Mouse (Mus musculus) liver, embryonic 11.5 days (tissue): ENCODE results near the gene Zc3h18. TPM values are rescaled to one million over a fixed set of nuclear protein-coding genes. Genes with fewer than 3 reads are reported as not detected.

Experiments used
- ATAC-seq: fragments of 200-750 bp; cut with Nextera tagmentation; replicated peaks from 2 replicates; pipeline ENCODE4 v1.8.0; 2017; ENCODE audit warnings: moderate number of reproducible peaks, mild to moderate bottlenecking, moderate TSS enrichment, moderate library complexity; ENCODE audit not compliant: low FRiP score
- DNase-seq: peaks from one replicate; pipeline ENCODE4 v3.0.0-alpha.2; 2017; ENCODE audit warnings: low spot score
- H3K27ac ChIP-seq: fragments of 300-500 bp; sonication (generic); 2 replicates; pipeline ENCODE4 v1.5.1; 2014; ENCODE audit warnings: mild to moderate bottlenecking, low read depth, low read length, control low read depth
- H3K27me3 ChIP-seq: fragments of 300-500 bp; sonication (generic); replicated peaks from 2 replicates; pipeline ENCODE4 v1.6.1; 2014; ENCODE audit warnings: low read length, mixed read lengths; ENCODE audit not compliant: control insufficient read depth, insufficient read depth
- H3K36me3 ChIP-seq: fragments of 300-500 bp; sonication (generic); 2 replicates; pipeline ENCODE4 v1.6.1; 2014; ENCODE audit warnings: mild to moderate bottlenecking, low read length, moderate library complexity, mixed read lengths; ENCODE audit not compliant: control insufficient read depth, insufficient read depth
- H3K4me1 ChIP-seq: fragments of 300-500 bp; sonication (generic); replicated peaks from 2 replicates; pipeline ENCODE4 v1.6.1; 2014; ENCODE audit warnings: low read length, mixed read lengths; ENCODE audit not compliant: control insufficient read depth, insufficient read depth
- H3K4me2 ChIP-seq: fragments of 300-500 bp; sonication (generic); 2 replicates; pipeline ENCODE4 v1.6.1; 2014; ENCODE audit warnings: mild to moderate bottlenecking, control low read depth, moderate library complexity
- H3K4me3 ChIP-seq: fragments of 300-500 bp; sonication (generic); 2 replicates; pipeline ENCODE4 v1.5.1; 2014; ENCODE audit warnings: low read depth, low read length, control low read depth
- H3K9ac ChIP-seq: fragments of 300-500 bp; sonication (generic); 2 replicates; pipeline ENCODE4 v1.6.1; 2014; ENCODE audit warnings: low read depth, low read length, control low read depth
- H3K9me3 ChIP-seq: fragments of 300-500 bp; sonication (generic); 2 replicates; pipeline ENCODE4 v1.6.1; 2016; ENCODE audit warnings: low read length, inconsistent platforms, mixed read lengths; ENCODE audit not compliant: control insufficient read depth
- whole genome bisulfite sequencing: fragments of 180-500 bp; shearing (Covaris S2); extraction: QIAGEN DNeasy Blood & Tissue Kit; methylation state at CpG from one replicate; pipeline ENCODE4 v1.1.7; 2014; 5-methylcytosine and 5-hydroxymethylcytosine counted together
- polyA plus RNA-seq: library from polyadenylated mRNA; unstranded; fragments of >200 nt; fragmentation: Nextera tagmentation; extraction: Ambion mirVana; gene quantifications from 2 replicates; pipeline ENCODE4 v1.2.1, GENCODE M21; 2014

The Zc3h18 gene
- polyA plus RNA-seq, 1 experiment from 2014 or later = 44.2 TPM

- Histone ChIP-seq H3K36me3 (peaks cover 9% of the 10 kb centered on the region; the same call in 1 of the 2 replicates), H3K27me3 (peaks cover 15% of the 10 kb centered on the region), H3K4me2 (no peak overlapping the region), H3K9me3 (no peaks in the 10 kb centered on the region), H3K27ac (no peak overlapping the region; the same call in 1 of the 2 replicates), H3K4me1 (peaks cover 36% of the 10 kb centered on the region), H3K9ac (0 out of 2 replicates have a peak overlapping the region, but pooled peaks have one; percentile 32), H3K4me3 (no peak overlapping the region)
- DNase-seq = no peak
- no peak for ATAC-seq
- WGBS = 33% methylated on average over 7 of the region's 7 CpGs
These were observed 88.6 kb downstream of the Zc3h18 start for GRCm38 (mm10) chr8:122464985-122465384.

Other genes with a start within 250 kb of the Zc3h18 start
- 22.7 and 26.5 TPM in 2 replicates for gene Zfpm1, start 94.5 kb upstream of the Zc3h18 start, polyA plus RNA-seq
- gene Trhr2, start 15.9 kb upstream of the Zc3h18 start, polyA plus RNA-seq = not detected in 2 replicates
- not detected in 2 replicates for gene Il17c, start 45.4 kb downstream of the Zc3h18 start, polyA plus RNA-seq
- 201 and 215 TPM in 2 replicates for gene Cyba, start 56.3 kb downstream of the Zc3h18 start, polyA plus RNA-seq
- 36.5 and 40.6 TPM in 2 replicates for gene Mvd, start 66.8 kb downstream of the Zc3h18 start, polyA plus RNA-seq
- 0.23 and 0.29 TPM in 2 replicates for gene Snai3, start 84.1 kb downstream of the Zc3h18 start, polyA plus RNA-seq
- 24.7 and 26.8 TPM in 2 replicates for gene Rnf166, start 99.5 kb downstream of the Zc3h18 start, polyA plus RNA-seq
- 51.9 and 55.6 TPM in 2 replicates for gene Ctu2, start 99.5 kb downstream of the Zc3h18 start, polyA plus RNA-seq
- 29.7 and 45.8 TPM in 2 replicates for gene Piezo1, start 174.7 kb downstream of the Zc3h18 start, polyA plus RNA-seq
- gene Cdt1, start 191.4 kb downstream of the Zc3h18 start, polyA plus RNA-seq = 93.2 and 98.2 TPM in 2 replicates
- gene Aprt, start 200.3 kb downstream of the Zc3h18 start, polyA plus RNA-seq = 400 and 425 TPM in 2 replicates
- 6.5 and 6.6 TPM in 2 replicates for gene Galns, start 234.9 kb downstream of the Zc3h18 start, polyA plus RNA-seq
- gene Trappc2l, start 235.0 kb downstream of the Zc3h18 start, polyA plus RNA-seq = 40.3 and 44.6 TPM in 2 replicates
- gene Pabpn1l, start 246.1 kb downstream of the Zc3h18 start, polyA plus RNA-seq = not detected in 2 replicates